Mouse (Mus musculus) MEL (cell line): ENCODE results near the gene Atp13a3.

Source experiments
- CTCF ChIP-seq, 3 experiments: IDR thresholded peaks in 2 of 3; conservative IDR thresholded peaks in 1 of 3; 2 replicates each; pipeline ENCODE4 v1.5.1; 2011 to 2012; ENCODE audit warnings: low read length in 3 of 3, low read depth in 2 of 3, mild to moderate bottlenecking in 2 of 3, improper control_type of control experiment in 1 of 3, inconsistent platforms in 1 of 3, mixed read lengths in 1 of 3, moderate library complexity in 1 of 3; ENCODE audit not compliant: control insufficient read depth in 1 of 3, insufficient read depth in 1 of 3, poor library complexity in 1 of 3, severe bottlenecking in 1 of 3
- TBP ChIP-seq: IDR thresholded peaks from 2 replicates; pipeline ENCODE4 v1.8.0; 2011; ENCODE audit warnings: low read depth, low read length, improper control_type of control experiment

GRCm38 (mm10) chr16:30435393-30435792 lies 29.6 kb upstream of the Atp13a3 start:
- TF ChIP-seq TBP (no peak), CTCF (IDR thresholded peaks at IDR 0.05 in 2 of 3, conservative IDR thresholded peaks at IDR 0.05 in 1 of 3; ENCODE audit: control insufficient read depth in 1 of 3, insufficient read depth in 1 of 3, low read depth in 2 of 3, low read length in 3 of 3, poor library complexity in 1 of 3, severe bottlenecking in 1 of 3) (no peak)
